Mouse (Mus musculus) adrenal gland, adult 18-20 months (tissue): ENCODE data around the gene Bicral. TPM values are rescaled to one million over a fixed set of nuclear protein-coding genes. Genes with fewer than 3 reads are reported as not detected.
A peak's percentile ranks its signal among the peaks of the same experiment; 100 is the strongest.

Source experiments
- DNase-seq, 2 experiments: peaks; one replicate each; pipeline ENCODE4 v3.0.0; 2021 to 2022; ENCODE audit warnings: low spot score in 2 of 2
- long read RNA-seq, 2 experiments: library from polyadenylated mRNA; stranded (forward); transcript quantifications; one replicate each; pipeline ENCODE4 v2.0.0; 2021
- total RNA-seq, 2 experiments: library from RNA; stranded (reverse); gene quantifications; 1 replicate in 1 of 2; 2 replicates in 1 of 2; pipeline ENCODE4 v1.2.3; 2021

Gene Bicral
- 10 to 100 TPM; 16.7 to 18.2 TPM for total RNA-seq
- long read RNA-seq, experiment 1, partial matches to known transcripts: 0 of 19 reads
- long read RNA-seq, experiment 1, other reads (novel, unspliced or antisense): 19 of 19 reads
- long read RNA-seq, experiment 2, partial matches to known transcripts: 0 of 27 reads
- long read RNA-seq, experiment 2, other reads (novel, unspliced or antisense): 27 of 27 reads

- DNase-seq: peak; percentile 63 to 78
Measured at GRCm38 (mm10) chr17:46857903-46858748, at the start of gene Bicral. Gene Bicral (minus strand): TSS chr17:46858482.

DNA sequence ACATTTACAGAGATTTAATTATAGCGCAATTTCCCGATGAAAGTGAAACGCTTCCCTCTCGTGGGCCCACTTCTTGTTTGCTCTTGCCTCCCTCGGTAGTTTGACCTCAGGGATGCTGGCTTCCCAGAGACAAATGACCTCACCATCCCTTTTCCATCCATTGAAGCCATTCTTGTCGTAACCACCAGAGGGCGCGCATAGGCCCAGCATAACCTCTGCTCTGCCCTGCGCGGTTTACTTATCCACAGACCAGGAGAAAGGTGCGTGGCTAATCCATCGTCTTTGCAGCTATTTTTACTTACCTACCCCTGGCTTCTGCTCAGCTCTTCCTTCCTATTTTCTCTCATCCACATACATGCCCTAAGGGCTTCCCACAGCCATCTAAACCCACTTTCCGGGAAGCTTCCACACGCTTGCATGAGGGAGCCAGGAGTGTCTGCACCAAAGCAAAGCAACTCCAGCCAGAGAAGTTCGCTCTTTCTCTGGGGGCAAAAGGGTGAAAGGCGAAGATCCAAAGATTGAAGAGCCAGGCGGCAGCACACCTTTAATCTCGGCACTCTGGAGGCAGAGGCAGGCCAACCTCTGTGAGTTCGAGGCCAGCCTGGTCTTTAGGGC lies 45.7 kb upstream of the Bicral start:
- DNase-seq: peak; percentile 77 to 80

- no peak for DNase-seq
Measured at GRCm38 (mm10) chr17:46900941-46901340, 42.7 kb upstream of the Bicral start.

- DNase-seq: no peak
Measured at GRCm38 (mm10) chr17:46897221-46897950, 39.1 kb upstream of the Bicral start.

GRCm38 (mm10) chr17:46895426-46895825 lies 37.1 kb upstream of the Bicral start:
- no peak for DNase-seq

GRCm38 (mm10) chr17:46890843-46891594 lies 32.7 kb upstream of the Bicral start:
- peak in 1 of 2 experiments; percentile 36 for DNase-seq

DNA sequence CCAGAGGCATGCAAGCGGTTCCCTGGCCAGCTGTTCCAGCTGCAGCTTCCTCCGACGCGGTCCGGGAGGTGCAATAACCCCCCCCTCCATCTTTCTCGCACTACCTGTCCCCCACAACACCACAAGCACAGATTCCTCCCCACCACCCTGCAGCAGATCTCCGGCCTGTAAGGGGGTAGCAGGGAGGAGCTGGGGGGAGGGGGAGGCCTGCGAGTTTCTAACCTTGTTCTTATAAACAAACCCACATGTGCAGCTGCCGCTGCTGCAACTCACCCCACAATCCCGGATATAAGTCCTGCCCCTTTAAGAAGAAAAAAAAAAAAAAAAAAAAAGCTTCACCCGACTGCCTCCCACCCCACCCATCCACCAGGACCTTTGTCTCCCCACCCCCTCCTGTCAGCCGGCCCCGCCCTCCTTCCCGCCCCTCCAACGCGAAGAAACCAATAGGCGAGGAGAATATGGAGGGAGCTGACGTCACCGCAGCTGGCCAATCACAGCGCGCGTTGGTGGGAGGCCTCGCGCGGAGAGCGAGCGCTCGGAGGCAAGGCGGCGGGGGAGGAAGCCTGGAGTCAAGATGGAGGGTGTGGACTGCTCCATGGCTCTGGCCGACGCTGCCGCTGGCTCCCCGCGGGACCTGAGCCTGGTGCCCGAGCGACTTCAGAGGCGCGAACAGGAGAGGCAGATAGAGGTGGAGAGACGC lies 32.0 kb upstream of the Bicral start, which contains the start of gene Tbcc:
Gene Tbcc (plus strand): TSS at position 569 of the 700 bp plus-strand sequence.
- DNase-seq: peak; percentile 93 to 94

DNA sequence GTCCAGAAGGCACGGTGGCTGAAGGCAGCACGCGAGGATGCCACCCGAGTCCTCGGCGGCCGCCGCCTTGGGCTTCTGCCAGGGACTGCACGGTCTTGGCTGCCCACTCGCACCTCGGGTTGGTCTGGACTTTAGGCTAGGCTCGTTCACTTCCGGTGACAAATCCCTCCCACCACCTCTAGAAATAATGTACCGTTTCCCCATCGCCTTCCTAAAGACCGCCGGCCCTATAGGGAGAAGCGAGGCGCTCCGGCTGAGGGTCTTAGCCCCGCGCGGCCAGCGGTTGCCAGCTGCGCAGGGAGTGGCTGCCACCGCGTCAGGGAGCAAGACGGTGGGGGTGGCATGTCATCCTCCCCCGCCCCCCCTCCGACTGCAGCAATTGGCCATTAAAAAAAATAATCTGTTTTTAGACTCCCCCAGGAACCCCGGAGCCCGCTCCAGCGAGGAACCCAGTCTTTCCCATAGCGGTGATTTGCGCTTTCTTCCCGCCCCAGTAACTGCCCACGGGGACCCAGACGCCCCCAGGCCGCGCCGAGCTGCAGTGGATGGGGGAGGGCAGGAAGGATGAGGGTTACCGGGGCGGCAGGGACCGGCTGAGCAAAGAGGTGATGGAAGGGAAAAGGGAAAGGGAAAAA lies 31.3 kb upstream of the Bicral start:
- DNase-seq: peak; percentile 76 to 79

DNA sequence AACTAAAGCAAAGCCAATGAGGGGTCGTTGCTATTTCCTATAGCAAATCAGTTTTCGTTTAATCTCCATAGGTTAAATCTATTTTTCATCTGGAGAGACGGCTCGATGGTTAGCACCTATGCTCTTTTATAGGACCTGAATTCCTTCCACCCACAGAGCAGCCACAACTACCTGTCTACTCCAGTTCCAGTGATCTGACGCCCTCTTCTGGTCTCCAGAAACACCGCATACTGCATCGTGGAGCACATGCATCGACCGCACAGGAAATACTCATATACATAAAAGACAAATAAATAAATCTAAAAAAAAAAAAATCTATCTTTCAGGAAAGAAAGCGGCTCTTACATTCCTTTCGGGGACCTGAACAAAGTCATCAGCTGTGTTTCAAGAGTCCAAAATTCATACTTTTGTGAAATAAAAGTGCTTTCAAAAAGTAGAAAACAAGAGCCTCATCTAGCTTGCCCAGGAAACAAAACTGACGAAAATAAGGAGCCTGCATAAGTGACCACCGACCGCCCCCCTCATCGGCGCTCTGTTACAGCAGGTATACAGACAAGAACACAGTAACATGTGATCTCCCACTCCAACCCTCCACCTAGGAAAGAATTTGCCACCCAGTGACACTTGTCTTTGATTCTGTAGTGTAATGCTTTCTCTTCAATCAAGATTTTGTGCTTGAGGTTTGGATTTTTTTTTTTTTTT lies 30.4 kb upstream of the Bicral start:
- DNase-seq: peak in 1 of 2 experiments; percentile 30

GRCm38 (mm10) chr17:46885910-46886643 lies 27.8 kb upstream of the Bicral start:
- no peak for DNase-seq

- DNase-seq: no peak
Measured at GRCm38 (mm10) chr17:46885218-46885909, 27.1 kb upstream of the Bicral start.

- no peak for DNase-seq
Measured at GRCm38 (mm10) chr17:46884766-46885165, 26.5 kb upstream of the Bicral start.

DNA sequence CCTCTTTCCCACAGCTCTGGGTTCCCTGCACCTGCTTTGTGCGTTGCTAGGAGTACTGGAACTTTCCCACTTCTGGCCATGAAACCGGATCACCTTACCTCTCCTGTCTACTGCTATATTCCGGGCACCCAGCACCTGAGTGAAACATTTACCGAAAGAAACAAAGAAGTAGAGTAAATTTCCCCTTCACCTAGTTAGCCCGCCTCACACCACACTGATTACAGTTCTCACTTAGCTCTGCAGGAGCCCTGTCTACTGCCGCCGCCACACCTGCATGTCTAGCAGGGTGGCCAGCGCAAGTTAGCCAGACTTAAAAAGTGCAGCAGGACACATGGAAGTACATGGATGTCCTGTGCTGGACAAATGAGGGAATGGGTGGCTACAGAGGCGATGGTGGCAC lies 24.8 kb upstream of the Bicral start:
- no peak for DNase-seq

GRCm38 (mm10) chr17:46881728-46882127 lies 23.4 kb upstream of the Bicral start:
- DNase-seq: no peak

DNA sequence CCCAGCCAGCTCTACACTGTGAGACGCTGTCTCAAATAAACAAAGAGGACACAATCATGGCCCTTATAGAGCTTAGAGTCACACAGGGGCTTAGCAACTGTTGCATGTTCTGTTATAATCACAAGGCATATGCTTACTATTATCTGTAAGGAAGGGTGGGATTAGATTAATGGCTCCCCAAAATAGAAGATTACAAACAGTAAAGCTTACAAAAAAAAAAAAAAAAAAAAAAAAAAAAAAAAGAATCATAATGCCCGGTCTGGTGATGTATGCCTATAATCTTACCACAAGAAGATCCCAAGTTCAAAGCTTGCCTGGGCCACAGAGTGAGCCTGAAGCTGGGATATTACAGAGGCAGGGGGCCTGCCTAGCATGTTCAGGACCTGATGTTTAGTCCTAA lies 22.0 kb upstream of the Bicral start:
- DNase-seq: no peak

- DNase-seq: no peak
Measured at GRCm38 (mm10) chr17:46879841-46880311, 21.6 kb upstream of the Bicral start.

DNA sequence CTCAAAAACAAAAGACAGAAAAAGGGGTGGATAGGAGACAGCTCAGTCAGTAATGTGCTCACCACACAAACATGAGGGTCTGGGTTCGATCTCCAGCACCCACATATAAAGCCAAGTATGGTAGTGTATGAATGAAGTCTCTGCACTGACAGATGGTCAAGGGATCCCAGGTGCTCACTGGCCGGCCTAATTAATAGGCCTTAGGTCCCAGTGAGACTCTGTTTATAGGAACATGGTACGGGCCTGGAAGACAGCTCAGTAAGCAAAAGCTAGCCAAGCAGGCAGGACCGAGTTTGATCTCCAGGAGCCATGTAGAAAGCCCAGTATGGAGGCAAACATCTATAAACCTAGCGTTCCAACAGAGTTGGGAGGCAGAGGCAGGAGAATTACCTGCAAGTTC lies 18.8 kb upstream of the Bicral start:
- no peak for DNase-seq
